Mouse (Mus musculus) neural tube, embryonic 14.5 days (tissue): Measurements from ENCODE around the gene Gse1. TPM values are rescaled to one million over a fixed set of nuclear protein-coding genes. Genes with fewer than 3 reads are reported as not detected.
A peak's percentile ranks its signal among the peaks of the same experiment; 100 is the strongest.

Experiments
- ATAC-seq: fragments of 200-750 bp; cut with Nextera tagmentation; 2 replicates; pipeline ENCODE4 v1.8.0; 2017; ENCODE audit warnings: low read depth, mild to moderate bottlenecking, moderate TSS enrichment, moderate library complexity
- H3K27ac ChIP-seq: fragments of 300-500 bp; sonication (generic); 2 replicates; pipeline ENCODE4 v1.5.1; 2014; ENCODE audit warnings: low read depth, mild to moderate bottlenecking, control low read depth, low read length, moderate library complexity, mixed read lengths
- H3K27me3 ChIP-seq: fragments of 300-500 bp; sonication (generic); 2 replicates; pipeline ENCODE4 v1.6.1; 2014; ENCODE audit warnings: low read length; ENCODE audit not compliant: control insufficient read depth, insufficient read depth
- H3K36me3 ChIP-seq: fragments of 300-500 bp; sonication (generic); 2 replicates; pipeline ENCODE4 v1.6.1; 2014; ENCODE audit warnings: low read length, mixed read lengths; ENCODE audit not compliant: control insufficient read depth, insufficient read depth
- H3K4me1 ChIP-seq: fragments of 300-500 bp; sonication (generic); 2 replicates; pipeline ENCODE4 v1.6.1; 2014; ENCODE audit warnings: low read length; ENCODE audit not compliant: control insufficient read depth, insufficient read depth
- H3K4me2 ChIP-seq: fragments of 300-500 bp; sonication (generic); 2 replicates; pipeline ENCODE4 v1.6.1; 2014; ENCODE audit warnings: mild to moderate bottlenecking, low read depth, low read length, control low read depth
- H3K4me3 ChIP-seq: fragments of 300-500 bp; sonication (generic); 2 replicates; pipeline ENCODE4 v1.5.1; 2014; ENCODE audit warnings: low read depth, low read length, control low read depth, mixed read lengths
- H3K9ac ChIP-seq: fragments of 300-500 bp; sonication (generic); replicated peaks from 2 replicates; pipeline ENCODE4 v1.6.1; 2014; ENCODE audit warnings: low read depth, mild to moderate bottlenecking, control low read depth, low read length, mixed read lengths
- H3K9me3 ChIP-seq: fragments of 300-500 bp; sonication (generic); 2 replicates; pipeline ENCODE4 v1.6.1; 2016; ENCODE audit warnings: low read length; ENCODE audit not compliant: control insufficient read depth
- WGBS: fragments of 180-500 bp; shearing (Covaris S2); extraction: QIAGEN DNeasy Blood & Tissue Kit; methylation state at CpG from one replicate; pipeline ENCODE4 v1.1.7; 2014; 5-methylcytosine and 5-hydroxymethylcytosine counted together
- polyA plus RNA-seq: library from polyadenylated mRNA; unstranded; fragments of >200 nt; fragmentation: Nextera tagmentation; extraction: Ambion mirVana; gene quantifications from 2 replicates; pipeline ENCODE4 v1.2.1, GENCODE M21; 2014

The Gse1 gene
- polyA plus RNA-seq, 1 experiment from 2014 or later: 23.3 TPM

- no peak overlapping the region for H3K4me3 ChIP-seq
- no peak for ATAC-seq
- no peak overlapping the region for H3K4me2 ChIP-seq
- H3K27ac ChIP-seq: no peak overlapping the region
- WGBS: 11% methylated on average over 11 of the region's 11 CpGs
- no peak overlapping the region for H3K9ac ChIP-seq
- no peaks in the 10 kb centered on the region for H3K27me3 ChIP-seq
- no peaks in the 10 kb centered on the region for H3K36me3 ChIP-seq
- H3K4me1 ChIP-seq: peaks cover 14% of the 10 kb centered on the region; the same call in 1 of the 2 replicates
- no peaks in the 10 kb centered on the region for H3K9me3 ChIP-seq
These were observed 5.7 kb upstream of the Gse1 start for GRCm38 (mm10) chr8:120222548-120222947.

- no peaks in the 10 kb centered on the region for H3K9me3 ChIP-seq
- no peaks in the 10 kb centered on the region for H3K27me3 ChIP-seq
- no peaks in the 10 kb centered on the region for H3K36me3 ChIP-seq
- H3K4me2 ChIP-seq: no peak overlapping the region
- H3K4me1 ChIP-seq: peaks cover 22% of the 10 kb centered on the region
- ATAC-seq: no peak
- H3K27ac ChIP-seq: no peak overlapping the region
- H3K9ac ChIP-seq: no peak overlapping the region
- 49% methylated on average over 10 of the region's 11 CpGs for WGBS
- H3K4me3 ChIP-seq: no peak overlapping the region
These were observed 3.5 kb upstream of the Gse1 start for GRCm38 (mm10) chr8:120224521-120225420.

GRCm38 (mm10) chr8:120225421-120226151 lies 2.7 kb upstream of the Gse1 start:
- H3K27ac ChIP-seq: no peak overlapping the region
- H3K9ac ChIP-seq: no peak overlapping the region
- 21% methylated on average over 10 of the region's 10 CpGs for WGBS
- no peaks in the 10 kb centered on the region for H3K9me3 ChIP-seq
- no peak overlapping the region for H3K4me2 ChIP-seq
- peaks cover 29% of the 10 kb centered on the region for H3K4me1 ChIP-seq
- H3K4me3 ChIP-seq: no peak overlapping the region
- no peaks in the 10 kb centered on the region for H3K27me3 ChIP-seq
- H3K36me3 ChIP-seq: no peaks in the 10 kb centered on the region
- ATAC-seq: no peak

- Histone ChIP-seq H3K36me3 (no peaks in the 10 kb centered on the region), H3K27ac (peak overlapping the region; percentile 40; the same call in 1 of the 2 replicates), H3K9me3 (no peaks in the 10 kb centered on the region), H3K27me3 (no peaks in the 10 kb centered on the region), H3K9ac (no peak overlapping the region), H3K4me2 (peak overlapping the region; percentile 92; the same call in 1 of the 2 replicates), H3K4me3 (no peak overlapping the region), H3K4me1 (peaks cover 42% of the 10 kb centered on the region)
- 40% methylated on average over 5 of the region's 5 CpGs for WGBS
- no peak for ATAC-seq
These were observed 1.3 kb upstream of the Gse1 start for GRCm38 (mm10) chr8:120226700-120227577.

- Histone ChIP-seq H3K27me3 (no peaks in the 10 kb centered on the region), H3K27ac (peak overlapping the region; percentile 40; the same call in 1 of the 2 replicates), H3K9ac (no peak overlapping the region), H3K4me1 (peaks cover 48% of the 10 kb centered on the region), H3K4me2 (peak overlapping the region; percentile 92), H3K36me3 (no peaks in the 10 kb centered on the region), H3K9me3 (no peaks in the 10 kb centered on the region), H3K4me3 (peak overlapping the region; percentile 58; the same call in 1 of the 2 replicates)
- no peak for ATAC-seq
These were observed 729 bp upstream of the Gse1 start for GRCm38 (mm10) chr8:120227578-120227876.

GRCm38 (mm10) chr8:120228781-120229573 lies 721 bp downstream of the Gse1 start:
- Histone ChIP-seq H3K9ac (peak overlapping the region; percentile 75), H3K27ac (peak overlapping the region; percentile 64), H3K4me2 (peak overlapping the region; percentile 92), H3K4me3 (peak overlapping the region; percentile 58), H3K27me3 (no peaks in the 10 kb centered on the region), H3K9me3 (no peaks in the 10 kb centered on the region), H3K4me1 (peaks cover 62% of the 10 kb centered on the region), H3K36me3 (no peaks in the 10 kb centered on the region)
- WGBS: under 1% methylated on average over 102 of the region's 125 CpGs
- ATAC-seq: peak; percentile 21; the same call in 1 of the 2 replicates

GRCm38 (mm10) chr8:120229574-120229916 lies 1.3 kb downstream of the Gse1 start:
- Histone ChIP-seq H3K9ac (peak overlapping the region; percentile 75), H3K36me3 (no peaks in the 10 kb centered on the region), H3K27me3 (no peaks in the 10 kb centered on the region), H3K4me1 (peaks cover 67% of the 10 kb centered on the region), H3K4me2 (peak overlapping the region; percentile 92), H3K4me3 (peak overlapping the region; percentile 58), H3K27ac (peak overlapping the region; percentile 64; the same call in 1 of the 2 replicates), H3K9me3 (no peaks in the 10 kb centered on the region)
- ATAC-seq: peak; percentile 12; the same call in 1 of the 2 replicates
- 0% methylated on average over 19 of the region's 22 CpGs for WGBS

GRCm38 (mm10) chr8:120230081-120230480 lies 1.8 kb downstream of the Gse1 start:
- peak overlapping the region; percentile 92 for H3K4me2 ChIP-seq
- peak overlapping the region; percentile 75; the same call in 1 of the 2 replicates for H3K9ac ChIP-seq
- peaks cover 70% of the 10 kb centered on the region for H3K4me1 ChIP-seq
- H3K36me3 ChIP-seq: no peaks in the 10 kb centered on the region
- H3K9me3 ChIP-seq: no peaks in the 10 kb centered on the region
- no peak overlapping the region for H3K27ac ChIP-seq
- no peak for ATAC-seq
- H3K27me3 ChIP-seq: no peaks in the 10 kb centered on the region
- H3K4me3 ChIP-seq: peak overlapping the region; percentile 58
- WGBS: 11% methylated on average over 22 of the region's 22 CpGs
